Mouse (Mus musculus) stomach, embryonic 16.5 days (tissue): Measurements from ENCODE around the gene Fam53a. TPM values are rescaled to one million over a fixed set of nuclear protein-coding genes. Genes with fewer than 3 reads are reported as not detected.
A peak's percentile ranks its signal among the peaks of the same experiment; 100 is the strongest.

ENCODE experiments used
- ATAC-seq: fragments of 200-750 bp; cut with Nextera tagmentation; 2 replicates; pipeline ENCODE4 v1.8.0; 2017; ENCODE audit warnings: moderate number of reproducible peaks, moderate TSS enrichment; ENCODE audit not compliant: insufficient read depth, low FRiP score
- H3K27ac ChIP-seq: fragments of 300-500 bp; sonication (generic); 2 replicates; pipeline ENCODE4 v1.5.1; 2014; ENCODE audit warnings: low read length
- H3K27me3 ChIP-seq: fragments of 300-500 bp; sonication (generic); 2 replicates; pipeline ENCODE4 v1.6.1; 2014; ENCODE audit warnings: low read length, control low read depth, mixed read lengths; ENCODE audit not compliant: control insufficient read depth, insufficient read depth
- H3K36me3 ChIP-seq: fragments of 300-500 bp; sonication (generic); 2 replicates; pipeline ENCODE4 v1.6.1; 2014; ENCODE audit warnings: low read length; ENCODE audit not compliant: control insufficient read depth, insufficient read depth
- H3K4me1 ChIP-seq: fragments of 300-500 bp; sonication (generic); 2 replicates; pipeline ENCODE4 v1.6.1; 2014; ENCODE audit warnings: low read length, control low read depth, mixed read lengths; ENCODE audit not compliant: control insufficient read depth, insufficient read depth
- H3K4me2 ChIP-seq: fragments of 300-500 bp; sonication (generic); 2 replicates; pipeline ENCODE4 v1.6.1; 2014; ENCODE audit warnings: low read depth, low read length, mixed read lengths
- H3K4me3 ChIP-seq: fragments of 300-500 bp; sonication (generic); replicated peaks from 2 replicates; pipeline ENCODE4 v1.5.1; 2014; ENCODE audit warnings: mild to moderate bottlenecking, low read length
- H3K9ac ChIP-seq: fragments of 300-500 bp; sonication (generic); 2 replicates; pipeline ENCODE4 v1.6.1; 2014; ENCODE audit warnings: low read length
- H3K9me3 ChIP-seq: fragments of 300-500 bp; sonication (generic); replicated peaks from 2 replicates; pipeline ENCODE4 v1.6.1; 2016; ENCODE audit warnings: low read length, control low read depth; ENCODE audit not compliant: control insufficient read depth
- WGBS: fragments of 180-500 bp; shearing (Covaris S2); extraction: QIAGEN DNeasy Blood & Tissue Kit; methylation state at CpG from one replicate; pipeline ENCODE4 v1.1.7; 2014; 5-methylcytosine and 5-hydroxymethylcytosine counted together
- polyA plus RNA-seq: library from polyadenylated mRNA; unstranded; fragments of >200 nt; fragmentation: Nextera tagmentation; extraction: Ambion mirVana; gene quantifications from 2 replicates; pipeline ENCODE4 v1.2.1, GENCODE M21; 2015

The Fam53a gene
- polyA plus RNA-seq, 1 experiment from 2014 or later, result 50.3 TPM

DNA sequence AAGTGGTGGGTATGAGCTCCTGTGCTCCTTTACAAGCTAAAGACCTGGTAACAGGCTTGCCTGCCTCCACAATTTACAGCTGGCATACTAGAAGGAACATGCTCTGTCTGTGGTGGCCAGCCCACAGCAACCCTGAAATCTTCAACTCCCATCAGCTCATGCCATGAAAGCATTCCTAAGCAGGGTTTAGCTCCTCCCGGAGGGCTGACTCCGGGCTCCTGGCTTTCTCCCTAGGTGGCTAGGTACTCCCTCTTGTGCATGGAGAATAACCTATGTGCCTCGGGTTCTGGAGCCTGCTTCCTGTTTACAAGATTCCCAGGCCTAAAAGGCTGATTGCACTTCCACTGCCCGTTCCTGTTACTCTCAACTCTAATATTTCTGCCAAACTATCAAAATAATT lies 9.4 kb upstream of the Fam53a start:
- ATAC-seq, result no peak
- Histone ChIP-seq H3K4me3 (no peak overlapping the region), H3K9me3 (no peaks in the 10 kb centered on the region), H3K27ac (no peak overlapping the region), H3K4me1 (no peaks in the 10 kb centered on the region), H3K4me2 (no peak overlapping the region), H3K36me3 (peaks cover 20% of the 10 kb centered on the region), H3K9ac (0 out of 2 replicates have a peak overlapping the region, but pooled peaks have one; percentile 1), H3K27me3 (no peaks in the 10 kb centered on the region)
- 49% methylated on average over 4 of the region's 4 CpGs for WGBS

DNA sequence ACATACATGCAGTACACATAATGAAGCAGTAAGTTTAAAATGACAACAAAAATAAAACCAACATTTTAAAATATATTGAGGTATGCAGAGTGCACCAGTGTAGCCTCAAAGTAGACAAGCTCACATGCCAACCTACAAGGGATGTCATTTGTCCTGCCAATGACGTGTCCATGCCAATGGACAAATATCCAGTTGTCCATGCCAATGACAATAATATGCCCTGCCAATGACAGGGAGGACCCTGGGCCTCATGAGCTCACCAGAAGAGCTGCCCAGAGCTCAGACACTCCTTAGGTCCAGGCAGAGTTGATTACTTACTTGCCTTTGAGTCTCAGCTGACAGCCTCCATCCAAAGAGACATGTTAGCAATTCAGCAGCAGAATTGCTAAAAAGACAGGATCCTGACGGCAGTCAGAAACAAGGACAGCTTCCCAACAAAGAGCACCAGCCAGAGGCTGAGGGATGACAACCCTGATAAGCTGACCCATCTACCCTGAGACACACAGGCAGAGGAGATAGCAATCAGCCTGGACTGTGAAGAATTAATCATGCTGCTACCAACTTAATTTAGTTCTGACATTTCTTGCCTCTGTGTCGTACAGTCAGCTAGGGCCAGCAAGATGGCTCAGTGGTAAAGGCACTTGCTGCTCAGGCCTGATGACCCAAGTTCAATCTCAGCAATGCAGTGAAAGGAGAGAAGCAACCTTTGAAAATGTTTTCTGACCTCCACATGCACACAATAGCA lies 8.3 kb upstream of the Fam53a start:
- Histone ChIP-seq H3K27me3 (no peaks in the 10 kb centered on the region), H3K36me3 (peaks cover 11% of the 10 kb centered on the region; the same call in 1 of the 2 replicates), H3K27ac (no peak overlapping the region), H3K4me2 (no peak overlapping the region), H3K9ac (no peak overlapping the region), H3K9me3 (no peaks in the 10 kb centered on the region), H3K4me3 (no peak overlapping the region), H3K4me1 (no peaks in the 10 kb centered on the region)
- no peak for ATAC-seq
- WGBS, result 78% methylated on average over 3 of the region's 3 CpGs

DNA sequence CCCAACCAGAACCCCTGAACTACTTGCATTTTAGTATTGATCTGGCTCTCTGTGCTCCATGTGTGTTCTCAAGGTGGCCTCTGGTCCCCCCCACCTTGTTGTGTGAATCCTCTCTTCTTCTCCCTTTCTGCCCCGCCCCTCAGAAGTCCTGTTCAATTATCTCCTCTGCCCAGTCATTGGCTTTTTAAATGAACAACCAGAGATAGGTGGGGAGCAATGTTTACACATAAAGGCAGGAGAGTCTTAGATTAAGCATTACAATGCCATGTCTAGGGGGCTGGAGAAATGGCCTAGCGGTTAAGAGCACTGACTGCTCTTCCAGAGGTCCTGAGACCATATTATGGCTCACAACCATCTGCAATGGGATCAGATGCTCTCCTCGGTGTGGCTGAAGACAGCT lies 5.9 kb upstream of the Fam53a start:
- H3K27me3 ChIP-seq, result no peaks in the 10 kb centered on the region
- no peak overlapping the region for H3K4me3 ChIP-seq
- no peak overlapping the region for H3K4me2 ChIP-seq
- ATAC-seq, result no peak
- WGBS, result 82% methylated on average over 3 of the region's 3 CpGs
- peaks cover 4% of the 10 kb centered on the region; the same call in 1 of the 2 replicates for H3K4me1 ChIP-seq
- peaks cover 11% of the 10 kb centered on the region; the same call in 1 of the 2 replicates for H3K36me3 ChIP-seq
- no peak overlapping the region for H3K27ac ChIP-seq
- H3K9me3 ChIP-seq, result no peaks in the 10 kb centered on the region
- no peak overlapping the region for H3K9ac ChIP-seq

DNA sequence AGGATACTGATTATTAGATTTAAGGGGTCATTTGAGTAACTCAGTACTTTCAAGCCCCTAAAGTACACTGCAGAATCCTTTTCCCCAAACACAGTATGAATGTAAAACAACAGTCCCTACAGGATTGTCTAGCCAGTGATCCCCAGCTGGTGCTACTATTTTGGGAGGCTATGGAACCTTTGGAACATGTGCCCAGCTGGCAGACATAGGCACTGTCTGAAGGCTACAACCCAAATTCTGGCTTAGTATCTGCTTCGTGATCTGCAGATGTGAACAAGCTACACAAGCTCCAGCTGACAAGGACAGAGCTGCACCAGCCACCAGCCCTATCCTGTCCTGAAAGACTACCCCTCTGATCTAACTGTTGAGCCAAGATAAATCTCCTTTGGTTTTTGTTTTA lies 3.1 kb upstream of the Fam53a start:
- Histone ChIP-seq H3K4me1 (peaks cover 18% of the 10 kb centered on the region), H3K4me2 (no peak overlapping the region), H3K27me3 (no peaks in the 10 kb centered on the region), H3K9me3 (no peaks in the 10 kb centered on the region), H3K9ac (no peak overlapping the region), H3K27ac (no peak overlapping the region), H3K4me3 (no peak overlapping the region), H3K36me3 (peaks cover 3% of the 10 kb centered on the region; the same call in 1 of the 2 replicates)
- no peak for ATAC-seq
- 74% methylated on average over 1 of the region's 1 CpGs for WGBS

DNA sequence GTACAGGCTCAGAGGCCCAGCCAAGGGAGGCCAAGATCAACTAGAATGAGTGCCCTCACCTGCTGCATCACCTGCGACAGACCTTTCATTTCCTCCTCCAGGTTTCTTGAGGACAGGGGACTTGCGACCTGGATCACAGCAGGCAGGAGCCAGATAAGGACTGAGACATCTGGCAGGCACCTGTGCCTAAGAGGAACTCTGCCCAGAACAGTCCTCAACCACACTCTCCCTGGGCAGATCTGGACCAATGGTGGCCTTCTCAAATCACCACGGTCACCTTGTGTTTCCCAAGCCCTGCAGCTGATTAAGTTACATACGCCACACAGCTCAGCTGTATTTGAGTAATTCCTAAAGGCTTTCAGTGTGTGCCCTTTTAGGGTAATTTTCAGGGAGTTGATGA lies 1.2 kb upstream of the Fam53a start:
- H3K36me3 ChIP-seq, result no peaks in the 10 kb centered on the region
- no peak for ATAC-seq
- H3K4me3 ChIP-seq, result peak overlapping the region; percentile 95
- no peaks in the 10 kb centered on the region for H3K9me3 ChIP-seq
- peak overlapping the region; percentile 78 for H3K9ac ChIP-seq
- H3K27ac ChIP-seq, result peak overlapping the region; percentile 84
- H3K4me2 ChIP-seq, result peak overlapping the region; percentile 95
- peaks cover 18% of the 10 kb centered on the region for H3K4me1 ChIP-seq
- H3K27me3 ChIP-seq, result no peaks in the 10 kb centered on the region
- WGBS, result 48% methylated on average over 4 of the region's 4 CpGs

DNA sequence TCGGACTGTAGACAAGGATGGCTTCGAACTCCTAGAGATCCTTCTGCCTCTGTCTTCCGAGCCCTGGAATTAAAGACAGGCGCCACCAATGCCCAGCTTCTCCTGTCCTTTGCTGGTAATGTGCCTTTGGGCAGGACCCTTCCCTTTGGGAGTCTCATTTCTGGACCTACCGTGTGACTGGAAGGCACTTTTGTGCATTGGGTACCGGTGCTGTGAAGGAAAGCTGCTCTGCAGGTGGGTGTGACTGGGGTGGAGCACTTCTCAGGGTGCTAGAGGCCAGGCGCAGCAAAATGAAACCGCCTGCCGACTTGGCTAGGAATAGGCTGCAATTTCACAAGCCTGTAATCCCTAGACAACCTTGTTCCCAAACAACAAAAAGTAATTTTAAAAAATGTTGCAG lies 626 bp upstream of the Fam53a start:
- Histone ChIP-seq H3K4me2 (peak overlapping the region; percentile 95), H3K4me3 (peak overlapping the region; percentile 95), H3K9ac (peak overlapping the region; percentile 78), H3K9me3 (no peaks in the 10 kb centered on the region), H3K4me1 (peaks cover 18% of the 10 kb centered on the region), H3K27ac (peak overlapping the region; percentile 84), H3K27me3 (no peaks in the 10 kb centered on the region), H3K36me3 (no peaks in the 10 kb centered on the region)
- ATAC-seq, result peak; percentile 20; the same call in 1 of the 2 replicates
- 2% methylated on average over 9 of the region's 9 CpGs for WGBS

DNA sequence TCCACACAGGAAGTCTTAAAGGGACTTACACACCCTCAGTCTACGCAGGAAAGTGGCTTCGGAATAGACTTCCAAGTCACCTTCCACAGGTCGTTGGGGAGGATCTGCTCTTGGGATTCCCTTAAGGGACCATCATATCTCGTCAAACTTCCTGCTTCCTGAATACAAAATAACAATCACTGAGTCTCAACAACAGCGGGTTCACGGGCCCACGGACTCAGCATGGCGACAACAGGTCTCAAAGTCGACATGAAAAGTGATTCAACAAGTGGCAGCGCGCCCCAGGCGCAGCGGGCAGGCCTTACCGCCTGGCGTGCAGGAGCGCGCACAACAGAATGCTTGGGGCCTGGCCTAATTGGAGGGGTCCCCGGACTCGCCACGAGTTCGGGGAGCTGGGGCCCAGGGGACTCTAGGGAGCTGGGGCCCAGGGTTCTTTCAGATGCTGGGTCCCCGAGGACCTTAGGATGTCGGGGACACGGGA lies 575 bp downstream of the Fam53a start:
- Histone ChIP-seq H3K4me3 (peak overlapping the region; percentile 95), H3K4me2 (peak overlapping the region; percentile 86), H3K36me3 (no peaks in the 10 kb centered on the region), H3K9me3 (no peaks in the 10 kb centered on the region), H3K27me3 (no peaks in the 10 kb centered on the region), H3K9ac (peak overlapping the region; percentile 89), H3K4me1 (peaks cover 18% of the 10 kb centered on the region), H3K27ac (peak overlapping the region; percentile 93)
- under 1% methylated on average over 24 of the region's 24 CpGs for WGBS
- no peak; the same call in 1 of the 2 replicates for ATAC-seq

DNA sequence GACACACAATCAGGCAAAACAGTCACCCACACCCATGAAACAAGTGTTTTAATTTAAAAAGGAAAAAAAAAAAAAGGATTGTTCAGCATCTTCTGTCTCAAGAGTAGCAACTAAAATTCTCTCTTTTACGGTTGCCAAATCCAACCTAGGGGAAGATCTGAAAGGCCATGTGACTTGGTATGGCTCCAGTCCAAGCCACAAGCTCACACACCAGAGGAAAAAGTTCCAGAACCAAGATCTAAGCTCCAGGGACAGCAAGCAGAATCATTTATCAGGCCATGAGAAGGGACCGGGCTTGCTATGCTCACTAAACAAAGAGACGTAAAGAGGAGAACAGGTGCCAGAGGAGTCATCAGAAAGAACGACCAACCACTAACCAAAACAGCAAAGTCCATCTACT lies 1.5 kb downstream of the Fam53a start:
- Histone ChIP-seq H3K4me1 (peaks cover 18% of the 10 kb centered on the region), H3K9ac (peak overlapping the region; percentile 56), H3K36me3 (no peaks in the 10 kb centered on the region), H3K27me3 (no peaks in the 10 kb centered on the region), H3K4me3 (peak overlapping the region; percentile 95), H3K4me2 (peak overlapping the region; percentile 86), H3K27ac (peak overlapping the region; percentile 27; the same call in 1 of the 2 replicates), H3K9me3 (no peaks in the 10 kb centered on the region)
- no peak for ATAC-seq
- WGBS, result 23% methylated on average over 4 of the region's 4 CpGs

DNA sequence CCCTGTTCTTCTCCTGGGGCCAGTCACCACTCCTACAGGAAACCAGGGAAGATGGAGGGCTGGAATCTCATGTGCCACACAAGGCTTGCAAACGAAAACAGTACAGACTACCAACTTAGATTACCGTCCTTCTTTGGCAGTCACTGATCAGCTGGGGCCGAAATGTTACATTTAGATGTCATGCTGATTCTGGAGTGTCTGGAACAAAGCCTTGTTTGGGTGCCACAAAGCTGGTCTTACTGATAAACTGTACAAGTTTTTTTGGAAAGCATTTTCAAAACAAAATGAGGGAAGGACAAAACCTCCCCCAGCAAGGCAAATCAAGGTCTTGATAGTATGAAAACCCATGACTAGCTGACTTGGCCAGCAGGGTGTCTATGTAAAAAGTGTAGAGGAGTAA lies 5.7 kb downstream of the Fam53a start:
- Histone ChIP-seq H3K9ac (no peak overlapping the region), H3K4me1 (peaks cover 8% of the 10 kb centered on the region), H3K4me2 (no peak overlapping the region), H3K36me3 (no peaks in the 10 kb centered on the region), H3K27me3 (no peaks in the 10 kb centered on the region), H3K9me3 (no peaks in the 10 kb centered on the region), H3K4me3 (no peak overlapping the region), H3K27ac (no peak overlapping the region)
- WGBS, result 83% methylated on average over 3 of the region's 3 CpGs
- ATAC-seq, result no peak
